Mouse (Mus musculus): ENCODE measurements around the gene Myrip.
"Not testable (repeated sequence)": the region's sequence is repeated elsewhere in the genome, so short reads cannot be mapped to it uniquely, and the experiment has no call there.

The Myrip gene

DNA sequence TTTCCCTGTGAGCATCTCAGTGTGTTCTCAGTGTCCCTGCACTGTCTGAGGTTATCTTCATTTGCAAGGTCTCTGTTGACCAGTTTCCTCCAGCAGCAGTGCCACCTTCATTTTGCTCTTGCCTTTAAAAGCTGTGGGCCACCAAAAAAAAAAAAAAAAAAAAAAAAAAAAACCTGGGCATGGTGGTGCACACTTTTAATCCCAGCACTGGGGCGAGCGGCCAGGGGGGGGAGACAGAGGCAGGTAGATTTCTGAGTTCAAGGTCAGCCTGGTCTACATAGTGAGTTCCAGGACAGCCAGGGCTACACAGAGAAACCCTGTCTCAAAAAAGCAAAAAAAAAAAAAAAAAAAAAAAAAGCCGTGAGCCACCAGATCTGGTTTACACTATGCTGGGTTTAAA, 29.7 kb downstream of the Myrip start:
- not testable (repeated sequence) for DNase-seq (ENCODE audit: low read depth in 1 of 2, low spot score in 2 of 2)

DNA sequence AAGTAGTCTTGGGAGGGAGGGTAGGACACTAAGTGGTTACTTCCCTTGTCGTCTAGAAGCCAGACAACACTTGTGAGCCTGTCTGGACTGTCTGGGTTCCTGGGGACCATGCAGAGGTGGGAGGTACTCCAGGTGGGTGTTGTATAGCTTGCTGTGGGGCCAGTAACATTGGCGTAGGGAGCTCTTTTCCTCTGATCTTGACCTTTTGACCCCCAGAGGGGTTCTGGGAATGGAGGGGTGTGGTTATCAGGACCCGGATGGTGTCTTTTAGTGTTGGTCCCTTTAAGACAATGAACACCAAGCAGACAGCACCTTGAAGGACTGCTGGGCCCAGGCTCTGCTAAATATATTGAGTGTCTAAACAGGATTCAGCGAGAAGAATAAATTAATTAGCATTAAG, 36.9 kb downstream of the Myrip start:
- DNase-seq (ENCODE audit: low read depth in 1 of 2, low spot score in 2 of 2): no peak

DNA sequence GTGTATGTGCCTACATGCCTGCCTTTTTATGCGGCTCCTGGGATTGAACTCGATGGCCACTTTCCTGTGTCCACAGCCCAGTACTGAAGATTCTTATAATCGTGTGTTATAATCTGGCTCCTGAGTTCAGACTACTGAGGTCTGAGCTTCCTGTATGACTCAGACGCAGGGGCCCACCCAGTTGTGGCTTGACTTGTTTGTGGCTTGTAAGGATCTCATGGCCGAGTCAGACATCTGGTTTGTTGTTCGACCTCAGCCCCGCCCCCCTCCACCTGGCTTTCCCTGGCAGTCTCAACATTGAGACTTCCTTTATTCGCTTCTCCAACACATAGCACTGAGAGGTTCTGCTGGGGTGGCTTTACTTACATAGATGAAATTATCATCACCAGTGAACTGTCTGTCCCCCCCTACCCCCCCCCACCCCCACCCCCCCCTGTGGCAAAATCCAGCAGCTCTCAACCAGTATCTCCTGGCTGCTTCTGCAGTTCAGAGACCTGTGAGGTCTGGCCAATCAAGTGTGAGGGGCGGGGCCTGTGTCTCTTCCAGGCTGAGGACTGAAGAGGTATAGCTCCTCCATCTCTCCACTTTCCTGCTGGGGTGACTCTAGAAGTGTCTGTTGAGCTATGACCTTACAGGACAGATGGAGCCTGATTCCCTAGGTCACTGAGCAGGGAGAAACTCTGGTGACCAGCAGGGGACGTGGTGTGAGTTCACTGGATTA, 38.8 kb downstream of the Myrip start:
- DNase-seq (ENCODE audit: low read depth in 1 of 2, low spot score in 2 of 2): no peak

DNA sequence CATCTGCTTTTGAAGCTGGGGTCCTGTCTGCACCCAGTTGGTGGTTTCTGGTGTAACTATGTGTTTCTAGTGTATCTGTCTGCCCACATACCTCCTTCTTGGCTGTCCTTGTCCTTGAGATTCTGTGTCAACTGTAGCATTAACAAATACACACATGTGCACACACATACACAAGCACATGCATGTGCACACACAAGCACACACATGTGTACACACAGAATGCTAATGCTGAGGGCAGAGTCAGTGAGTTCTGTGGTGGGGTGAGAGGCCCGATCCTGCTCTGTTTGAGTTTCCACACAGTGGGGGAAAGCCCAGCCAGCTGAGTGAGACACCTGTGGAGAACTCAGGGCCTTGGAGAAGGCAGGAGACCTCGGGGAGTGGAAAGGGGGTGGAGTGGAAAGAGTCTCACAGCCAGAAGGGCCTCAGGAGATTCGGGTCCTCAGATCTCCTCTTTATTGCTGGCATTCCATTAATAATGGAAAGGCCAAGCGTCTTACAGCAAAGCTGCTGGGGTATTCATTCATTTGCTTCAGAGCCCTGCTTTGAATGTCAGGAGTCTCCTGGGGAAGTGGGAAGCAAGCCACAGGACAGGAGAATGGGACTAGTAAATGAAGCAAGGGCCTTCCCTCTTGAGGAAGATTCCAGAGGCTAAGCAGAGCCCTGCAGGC, 41.9 kb downstream of the Myrip start:
- no peak for DNase-seq (ENCODE audit: low read depth in 1 of 2, low spot score in 2 of 2)

DNA sequence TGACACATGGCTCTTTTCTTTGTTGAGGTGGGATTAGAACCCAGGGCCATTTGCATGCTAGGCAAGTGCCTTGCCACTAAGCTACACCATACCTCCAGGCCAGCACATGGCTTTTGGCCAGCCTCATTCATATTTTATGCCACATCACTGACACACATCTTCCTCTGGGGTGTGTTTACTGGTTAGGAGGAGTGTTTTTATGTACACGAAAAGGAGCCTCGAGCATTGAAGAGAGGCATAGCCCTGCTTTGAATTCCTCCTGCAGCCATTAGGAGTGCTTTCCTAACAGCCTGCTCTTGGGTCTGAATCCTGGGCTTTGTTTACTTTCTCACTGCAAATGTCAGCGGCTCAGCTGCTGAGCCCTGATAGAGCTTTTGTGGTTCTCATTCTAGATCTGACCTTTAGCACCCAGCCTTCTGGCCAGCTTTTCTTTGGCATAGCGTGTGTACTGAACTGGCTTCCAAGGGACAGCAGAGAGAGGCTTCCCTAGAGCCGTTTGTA, 44.4 kb downstream of the Myrip start:
- DNase-seq (ENCODE audit: low read depth in 1 of 2, low spot score in 2 of 2): no peak

DNA sequence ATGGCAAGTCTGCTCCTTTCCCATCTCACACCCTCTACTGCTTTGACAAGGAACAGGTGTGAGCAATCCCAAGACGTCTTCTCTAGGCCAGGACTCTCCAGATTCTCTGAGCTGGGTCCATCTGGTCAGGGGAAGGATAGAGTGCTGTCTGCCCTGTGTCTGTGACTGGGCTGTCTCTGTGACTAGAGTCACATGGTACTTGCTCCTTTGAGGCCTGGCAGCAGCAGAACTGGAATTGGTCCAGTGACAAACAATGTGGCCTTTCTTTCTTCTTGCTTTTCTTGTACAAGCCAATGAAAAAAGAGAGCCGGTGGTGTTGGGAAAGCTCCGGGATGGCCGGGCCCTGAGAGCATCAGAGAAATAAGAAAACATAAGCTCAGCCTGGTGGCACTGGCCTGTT, 47.8 kb downstream of the Myrip start:
- DNase-seq (ENCODE audit: low read depth in 1 of 2, low spot score in 2 of 2): no peak

DNA sequence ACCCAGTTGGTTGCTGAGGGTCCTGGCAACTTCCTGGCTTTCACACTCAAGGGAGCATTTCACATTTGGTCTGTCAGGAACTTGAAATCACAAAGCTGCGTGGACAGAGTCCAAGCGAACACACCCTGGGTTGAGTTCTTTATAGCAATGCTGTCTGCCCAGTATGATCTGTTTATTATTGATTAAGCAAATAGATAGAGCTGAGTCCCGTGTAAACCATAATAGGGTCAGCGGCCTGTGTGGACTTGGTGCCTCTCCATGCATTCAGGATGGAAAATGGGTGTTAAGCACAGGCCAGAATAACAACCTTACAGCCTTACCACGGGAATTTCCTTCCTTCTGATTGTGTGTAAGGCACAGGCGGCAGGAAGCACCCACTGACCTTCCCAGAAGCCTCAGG, 49.0 kb downstream of the Myrip start:
- DNase-seq (ENCODE audit: low read depth in 1 of 2, low spot score in 2 of 2): no peak

DNA sequence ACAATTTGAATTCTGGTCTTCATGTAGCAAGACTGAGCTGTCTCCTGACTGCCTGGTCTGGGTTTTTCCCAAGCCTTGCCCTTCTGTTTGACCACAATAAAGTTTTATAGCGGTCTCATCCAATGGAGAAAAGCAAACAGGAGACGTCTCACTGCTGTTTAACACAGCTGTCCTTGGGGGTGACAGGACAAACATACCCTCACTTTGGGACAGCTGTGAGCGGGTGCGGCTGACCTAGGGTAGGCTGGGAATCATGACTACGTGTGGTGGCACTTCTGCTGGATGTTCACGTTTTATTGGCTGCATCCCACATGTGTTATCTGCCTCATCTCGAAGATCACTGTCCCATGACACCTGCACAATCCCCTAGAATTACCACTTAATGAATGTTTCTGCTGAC, 49.7 kb downstream of the Myrip start:
- no peak for DNase-seq (ENCODE audit: low read depth in 1 of 2, low spot score in 2 of 2)

DNA sequence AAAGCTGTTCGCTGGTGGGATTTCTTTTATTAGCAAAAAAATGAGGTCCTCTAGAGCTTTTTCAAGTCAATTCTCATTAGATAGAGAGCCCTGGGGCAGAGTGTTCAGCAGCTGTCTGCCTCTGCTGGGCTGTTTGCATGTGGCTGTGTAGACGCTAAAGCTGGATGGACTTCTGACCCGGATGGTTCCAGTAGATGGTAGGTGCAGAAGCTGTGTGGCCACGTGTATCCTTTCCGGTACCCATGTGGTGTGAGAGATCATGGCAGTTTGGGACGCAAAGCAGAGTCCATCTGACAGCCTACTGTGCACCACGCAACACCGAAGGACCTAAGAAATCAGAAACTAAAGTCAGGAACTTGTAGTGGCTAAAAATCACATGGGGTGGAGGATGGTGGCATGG, 50.2 kb downstream of the Myrip start:
- no peak for DNase-seq (ENCODE audit: low read depth in 1 of 2, low spot score in 2 of 2)

DNA sequence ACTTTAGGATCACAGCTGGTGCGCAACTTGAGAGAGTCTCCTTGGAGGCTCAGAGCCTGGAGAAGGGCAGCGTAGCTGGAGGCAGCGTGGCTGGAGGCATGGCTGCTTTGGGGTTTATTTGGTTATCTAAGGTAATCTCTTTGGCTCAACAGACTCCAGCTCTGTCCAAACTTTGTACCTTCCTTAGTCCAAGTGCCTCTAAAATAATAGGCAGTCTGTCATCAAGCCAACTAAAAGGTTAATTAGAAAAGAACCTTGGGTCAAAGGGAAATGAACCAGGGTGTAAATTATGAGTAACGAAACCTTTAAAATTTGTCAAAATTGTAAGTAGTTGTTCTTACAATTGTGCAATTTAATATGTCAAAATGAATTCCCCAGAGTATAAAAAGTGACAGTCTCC, 51.7 kb downstream of the Myrip start:
- DNase-seq (ENCODE audit: low read depth in 1 of 2, low spot score in 2 of 2): no peak

DNA sequence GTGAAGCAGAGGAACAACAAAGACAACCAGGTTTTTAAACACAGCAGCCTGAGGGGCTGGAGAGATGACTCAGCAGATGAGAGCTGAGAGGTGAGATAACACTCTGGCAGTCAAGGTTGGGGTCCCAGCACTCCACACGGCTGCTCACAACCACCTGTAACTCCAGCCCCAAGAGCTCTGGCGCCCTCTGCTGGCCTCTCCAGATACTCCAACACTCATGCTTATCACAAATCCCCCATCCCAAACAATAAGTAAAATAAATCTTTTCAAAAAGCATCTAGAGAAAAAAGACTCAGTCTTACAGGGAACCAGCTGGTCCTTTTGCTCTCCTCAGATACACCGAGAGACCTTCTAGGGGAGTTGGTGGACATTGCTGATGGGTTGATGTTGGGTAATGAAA, 52.7 kb downstream of the Myrip start:
- DNase-seq (ENCODE audit: low read depth in 1 of 2, low spot score in 2 of 2): no peak

DNA sequence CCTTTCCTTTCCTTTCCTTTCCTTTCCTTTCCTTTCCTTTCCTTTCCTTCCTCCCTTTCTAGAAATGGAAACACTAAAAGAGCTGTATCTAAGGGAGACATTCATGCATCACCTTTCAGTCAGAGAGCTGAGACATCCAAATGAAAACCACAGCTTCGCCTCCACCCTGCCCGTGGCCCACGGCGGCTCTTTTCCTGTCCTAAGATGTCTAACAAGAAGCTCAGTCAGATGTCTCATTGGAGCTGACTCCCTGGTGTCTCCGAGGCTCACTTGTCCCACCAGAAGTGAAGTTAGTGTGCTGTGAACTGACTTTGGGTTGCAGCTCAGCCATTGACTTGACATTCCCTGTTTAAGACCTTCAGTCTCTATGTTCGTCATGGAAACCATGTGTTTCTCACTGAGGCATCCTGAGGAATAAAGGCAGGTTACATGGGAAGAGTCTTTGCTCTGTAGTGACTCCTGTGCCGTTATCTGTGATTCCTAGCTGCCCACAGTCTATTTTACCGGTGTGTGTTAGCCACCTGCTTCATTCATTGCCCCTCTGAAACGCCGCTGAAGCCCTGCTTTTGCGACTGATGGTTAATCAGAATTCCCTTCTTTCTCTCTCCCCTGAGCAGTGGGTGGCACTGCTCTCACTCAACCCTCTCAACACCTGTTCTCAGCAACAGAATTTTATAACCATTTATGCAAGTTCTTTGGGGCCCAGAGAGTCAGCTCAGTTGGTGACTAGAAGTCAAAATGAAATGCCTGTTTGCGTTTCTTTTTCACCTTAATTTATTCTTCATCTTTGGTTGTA, 53.4 kb downstream of the Myrip start:
- DNase-seq (ENCODE audit: low read depth in 1 of 2, low spot score in 2 of 2): no peak

DNA sequence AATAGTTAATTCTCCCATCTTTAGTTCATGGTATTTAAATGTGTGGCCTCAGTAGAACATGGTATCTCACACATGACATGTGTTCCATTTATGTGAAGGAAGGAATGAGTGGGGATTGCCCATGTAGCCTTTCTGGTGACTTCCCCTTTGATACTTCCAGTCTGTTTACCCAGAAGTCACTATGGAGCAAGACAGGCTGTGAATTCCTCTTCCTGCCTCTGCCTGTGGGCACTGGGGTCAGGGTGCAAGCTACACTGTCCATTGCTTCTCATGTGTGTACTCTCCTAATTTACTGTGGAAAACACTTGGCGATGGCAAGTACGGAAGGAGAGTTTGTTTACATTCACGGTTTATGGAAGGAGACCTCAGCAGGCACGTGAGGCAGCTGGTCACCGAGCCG, 55.2 kb downstream of the Myrip start:
- no peak for DNase-seq (ENCODE audit: low read depth in 1 of 2, low spot score in 2 of 2)

DNA sequence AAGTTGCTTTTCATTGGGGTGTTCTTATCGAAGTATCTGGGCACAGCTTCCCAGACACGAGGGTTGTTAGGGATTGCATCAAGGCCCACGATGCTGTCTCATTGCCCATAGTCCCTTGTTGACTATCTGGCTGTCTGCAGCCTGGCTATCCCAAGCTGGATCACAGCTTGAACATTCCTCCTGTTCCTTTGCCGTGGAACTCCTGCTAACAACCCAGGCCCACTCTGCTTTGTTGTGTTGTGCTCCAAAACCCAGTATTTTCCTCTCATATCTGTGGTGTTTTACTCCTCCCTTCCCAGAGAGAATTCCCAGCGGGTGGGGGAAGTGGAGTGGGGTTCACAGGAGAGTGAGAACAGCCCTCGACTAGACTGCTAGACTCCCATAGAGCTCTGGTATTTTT, 56.7 kb downstream of the Myrip start:
- no peak for DNase-seq (ENCODE audit: low read depth in 1 of 2, low spot score in 2 of 2)

DNA sequence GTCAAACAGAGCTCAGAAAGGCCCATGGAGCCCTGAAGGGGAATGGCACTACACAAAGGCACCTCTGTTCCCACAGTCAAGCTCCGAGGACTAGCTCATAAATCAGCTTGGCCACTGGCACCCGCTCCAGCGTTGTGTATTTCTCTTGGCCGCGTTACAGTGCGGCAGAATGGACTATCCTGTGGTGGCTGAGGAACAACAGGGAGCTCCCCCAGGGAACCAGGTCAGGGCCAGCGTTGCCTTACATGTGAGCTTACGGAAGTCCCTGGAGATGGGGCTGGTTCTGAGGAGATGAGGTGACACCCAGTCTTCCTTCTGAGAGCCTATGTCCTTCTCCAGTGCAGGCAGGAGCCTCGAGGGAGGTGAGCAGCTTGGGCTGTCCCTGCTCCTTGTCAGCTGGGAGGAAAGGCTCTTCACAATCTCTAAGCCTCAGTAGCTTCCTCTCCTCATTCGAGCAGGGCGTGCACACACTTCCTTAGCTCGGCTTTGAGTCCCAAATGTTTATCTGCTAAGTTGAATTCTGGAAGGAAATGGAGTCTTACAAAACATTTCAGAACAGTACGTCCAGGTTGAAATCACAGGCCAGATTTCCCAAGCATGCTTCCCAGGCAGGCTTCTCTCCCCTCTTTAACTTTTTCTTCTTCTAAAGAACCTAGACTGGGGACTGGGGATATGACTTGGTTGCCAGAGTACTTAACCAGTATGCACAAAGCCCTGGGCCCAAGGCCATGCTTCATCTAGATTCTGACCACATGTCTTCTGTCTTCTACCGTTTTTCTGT, 59.3 kb downstream of the Myrip start:
- DNase-seq (ENCODE audit: low read depth in 1 of 2, low spot score in 2 of 2): no peak

DNA sequence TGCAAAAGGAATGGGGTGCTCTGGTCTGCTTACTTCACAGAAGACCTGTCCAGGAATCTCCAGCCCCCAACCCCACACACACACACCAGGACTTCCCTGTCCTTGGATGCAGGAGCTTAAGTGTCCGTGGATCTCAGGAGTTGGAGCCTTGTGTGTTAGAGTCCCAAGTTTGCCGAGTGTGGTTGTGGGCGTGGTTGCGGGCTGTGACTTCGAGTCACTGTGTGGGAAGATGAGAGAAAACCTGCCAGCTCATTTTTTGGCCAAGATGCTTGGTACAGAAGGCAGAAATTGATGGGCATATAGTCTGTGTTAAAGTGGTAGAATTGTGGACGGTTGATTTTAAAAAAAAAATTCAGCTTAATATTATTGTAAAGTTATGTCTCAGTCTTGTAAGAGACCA, 60.3 kb downstream of the Myrip start:
- no peak for DNase-seq (ENCODE audit: low read depth in 1 of 2, low spot score in 2 of 2)

DNA sequence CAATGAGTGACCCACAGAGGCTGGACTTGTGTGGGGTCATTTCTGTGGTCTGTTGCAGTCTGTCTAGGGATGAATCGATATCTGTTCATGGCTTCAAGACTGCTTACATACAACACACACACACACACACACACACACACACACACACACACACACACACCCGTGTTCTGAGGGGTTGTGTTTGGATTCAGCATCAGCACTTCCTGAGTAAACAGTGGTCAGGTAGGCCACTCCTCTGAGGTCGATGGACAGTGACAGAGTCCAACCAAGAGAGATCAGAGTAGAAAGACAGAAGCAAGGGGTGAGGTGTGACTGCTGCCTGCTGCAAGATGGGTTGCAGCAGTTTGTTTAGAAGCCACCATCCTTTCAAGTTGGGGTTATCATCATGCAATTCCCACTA, 61.4 kb downstream of the Myrip start:
- no peak for DNase-seq (ENCODE audit: low read depth in 1 of 2, low spot score in 2 of 2)

DNA sequence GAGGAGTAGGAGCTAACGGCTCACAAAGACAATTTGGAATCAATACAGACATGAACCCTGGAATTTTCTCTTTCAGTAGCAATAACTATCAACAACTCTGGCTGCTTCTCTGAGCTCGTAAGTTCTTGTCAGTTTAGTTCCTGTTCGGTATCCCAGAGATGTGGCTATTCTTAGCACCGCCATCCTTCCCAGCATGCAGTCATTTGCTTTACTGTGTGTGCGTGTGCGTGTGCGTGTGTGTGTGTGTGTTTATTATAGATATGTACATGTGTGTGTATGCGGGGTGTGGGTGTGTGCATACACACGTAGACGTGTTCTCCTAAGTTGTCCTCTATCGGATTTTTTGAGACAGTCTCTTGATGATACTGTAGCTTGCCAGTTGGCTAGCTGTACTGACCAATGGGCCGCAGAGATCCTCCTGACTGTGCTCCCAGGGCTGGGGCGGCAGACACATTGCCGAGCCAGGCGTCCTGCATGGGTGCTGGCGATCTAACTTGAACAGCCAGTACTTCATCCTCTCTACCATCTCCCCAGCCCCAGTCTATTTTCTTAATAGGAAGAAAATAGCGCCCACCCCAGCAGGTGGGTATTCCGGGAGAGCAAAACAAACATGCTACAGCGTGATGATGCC, 63.5 kb downstream of the Myrip start:
- no peak for DNase-seq (ENCODE audit: low read depth in 1 of 2, low spot score in 2 of 2)

DNA sequence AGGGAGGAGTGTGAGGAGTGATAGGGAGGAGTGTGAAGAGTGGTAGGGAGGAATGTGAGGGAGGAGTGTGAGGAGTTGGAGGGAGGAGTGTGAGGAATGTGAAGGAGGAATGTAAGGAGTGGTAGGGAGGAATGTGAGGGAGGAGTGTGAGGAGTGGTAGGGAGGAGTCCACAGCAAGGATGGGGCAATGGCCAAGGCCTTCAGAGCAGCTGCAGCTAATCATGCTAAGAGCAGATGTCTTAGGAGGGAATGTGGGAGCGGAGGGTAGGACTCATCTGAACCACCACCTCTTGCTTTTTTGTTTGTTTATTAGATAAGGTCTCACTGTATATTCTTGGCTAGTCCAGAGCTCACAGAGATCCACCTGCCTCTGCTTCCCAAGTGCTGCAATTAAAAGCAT, 66.2 kb downstream of the Myrip start:
- no peak for DNase-seq (ENCODE audit: low read depth in 1 of 2, low spot score in 2 of 2)

DNA sequence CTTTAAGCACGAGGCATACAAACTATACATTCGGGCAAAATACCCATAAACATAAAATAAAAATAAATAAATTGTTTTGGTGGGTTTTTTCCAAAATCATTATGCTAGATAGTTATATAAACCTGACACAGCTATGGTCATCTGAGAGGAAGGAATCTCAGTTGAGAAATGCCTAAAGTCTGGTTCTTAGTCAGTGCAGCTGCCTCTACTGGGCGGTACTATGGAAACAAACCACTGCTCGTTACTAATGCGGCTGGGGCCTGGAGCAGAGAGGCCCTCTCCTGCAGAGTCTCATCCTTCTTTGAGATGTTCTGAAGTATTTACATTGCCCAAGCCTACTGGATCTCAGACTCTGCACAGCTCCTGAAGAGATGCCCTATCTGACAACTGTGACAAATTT, 70.3 kb downstream of the Myrip start:
- no peak for DNase-seq (ENCODE audit: low read depth in 1 of 2, low spot score in 2 of 2)

DNA sequence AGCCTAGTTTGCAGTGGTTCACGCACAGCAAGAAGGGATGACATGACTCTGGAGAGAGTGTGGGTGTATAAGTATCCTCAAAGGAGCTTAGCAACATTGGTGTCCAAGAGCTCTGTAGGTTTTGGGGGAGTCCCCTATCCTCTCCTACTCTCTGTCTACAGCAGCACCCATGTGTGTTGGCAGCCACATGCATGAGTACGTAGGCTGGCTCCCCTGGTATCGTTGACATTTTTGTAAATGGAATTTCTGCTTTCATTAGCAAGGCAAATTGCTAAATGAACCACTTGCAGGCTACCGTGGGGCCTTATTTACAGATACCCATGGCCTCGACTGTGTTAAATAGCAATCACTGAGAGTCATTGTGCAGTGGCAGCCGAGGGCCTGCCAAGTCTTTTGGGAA, 71.0 kb downstream of the Myrip start:
- DNase-seq (ENCODE audit: low read depth in 1 of 2, low spot score in 2 of 2): no peak
